ENCODE assay signal across 14 mouse cellular contexts in genomic region chr2:71096170-71096569, GRCm38 (mm10). TPM values are rescaled to one million over a fixed set of nuclear protein-coding genes. Genes with fewer than 3 reads are reported as not detected.
DNase-seq lines count a peak whose midpoint lies in the region; ATAC-seq and TF ChIP-seq lines count a peak whose summit lies in the region.
"Had no signal": no experiment of that assay in that cellular context is flagged by ENCODE, and none has a peak within 500 bp of the region (broad histone marks: within the 10 kb centered on the region; RNA-seq: fewer than 3 reads in every experiment).

No protein-coding gene starts in this region.

- H3K27me3 ChIP-seq in heart, embryonic 13.5 days (replicated peaks): no peaks in the 10 kb centered on the region
- no peaks in the 10 kb centered on the region for H3K27me3 ChIP-seq in heart, embryonic 10.5 days (ENCODE audit: insufficient read depth, poor library complexity, severe bottlenecking)
- no peaks in the 10 kb centered on the region for H3K27me3 ChIP-seq in MEL (ENCODE audit: control insufficient read depth in 1 of 2, insufficient read depth in 2 of 2, low read length in 2 of 2)
- no peaks in the 10 kb centered on the region for H3K27me3 ChIP-seq in liver, postnatal 0 days (ENCODE audit: insufficient read depth, low read length)
- H3K27me3 ChIP-seq: limb, embryonic 13.5 days; midbrain, embryonic 15.5 days had no signal

- peak; percentile 94 for TF ChIP-seq EP300 in MEL (IDR thresholded peaks at IDR 0.05; ENCODE audit: low read depth in 1 of 2, low read length in 2 of 2)
- peak; percentile 52; the same call in 1 of the 2 replicates for TF ChIP-seq EP300 in liver, postnatal 0 days (IDR thresholded peaks at IDR 0.05; ENCODE audit: low read depth)

- intact Hi-C loops in heart, postnatal 10 days (cut with DNase I): no loop called here
- intact Hi-C loops in left cerebral cortex, postnatal 4 days (cut with DNase I): no loop called here

- no peaks in the 10 kb centered on the region for H3K79me2 ChIP-seq in MEL (ENCODE audit: control insufficient read depth, insufficient read depth, low read length, poor library complexity)

- H3K36me3 ChIP-seq in heart, embryonic 13.5 days: peaks cover 28% of the 10 kb centered on the region
- peaks cover 14% of the 10 kb centered on the region; the same call in 1 of the 2 replicates for H3K36me3 ChIP-seq in heart, embryonic 10.5 days
- H3K36me3 ChIP-seq in MEL (ENCODE audit: control insufficient read depth in 1 of 2, insufficient read depth in 2 of 2, low read length in 2 of 2): peaks cover 0 to 16% of the 10 kb centered on the region in 2 experiments; a peak in 2 of 4 replicates
- H3K36me3 ChIP-seq in liver, postnatal 0 days (replicated peaks; ENCODE audit: insufficient read depth, low read length): peaks cover 15% of the 10 kb centered on the region

- peak overlapping the region; percentile 18; the same call in 1 of the 2 replicates for H3K4me2 ChIP-seq in heart, embryonic 13.5 days
- no peak overlapping the region for H3K4me2 ChIP-seq in liver, postnatal 0 days (ENCODE audit: low read depth, low read length)
- H3K4me2 ChIP-seq: limb, embryonic 13.5 days; midbrain, embryonic 15.5 days had no signal

- no peak overlapping the region for H3K4me3 ChIP-seq in heart, embryonic 13.5 days
- no peak overlapping the region for H3K4me3 ChIP-seq in heart, embryonic 10.5 days
- no peak overlapping the region for H3K4me3 ChIP-seq in MEL (ENCODE audit: control insufficient read depth in 1 of 2, insufficient read depth in 1 of 2, low read depth in 2 of 2, low read length in 2 of 2)
- H3K4me3 ChIP-seq in liver, postnatal 0 days (ENCODE audit: low read depth, low read length): no peak overlapping the region
- H3K4me3 ChIP-seq: embryonic facial prominence, embryonic 10.5 days; limb, embryonic 13.5 days; midbrain, embryonic 15.5 days had no signal

- ATAC-seq in heart, embryonic 13.5 days (ENCODE audit: extremely low read depth, insufficient number of reproducible peaks, low FRiP score, low TSS enrichment): no peak
- peak; percentile 62 for ATAC-seq in liver, postnatal 0 days
- ATAC-seq: inflammation-experienced regulatory T-cells, adult 6 months; midbrain, embryonic 15.5 days had no signal

- WGBS in heart, embryonic 13.5 days: 11% methylated on average over 7 of the region's 7 CpGs
- WGBS in heart, embryonic 10.5 days: 9% methylated on average over 7 of the region's 7 CpGs
- 41% methylated on average over 7 of the region's 7 CpGs for WGBS in liver, postnatal 0 days (ENCODE audit: insufficient replicate concordance)

- H3K9me3 ChIP-seq in heart, embryonic 13.5 days: no peaks in the 10 kb centered on the region
- H3K9me3 ChIP-seq in heart, embryonic 10.5 days: no peaks in the 10 kb centered on the region
- no peaks in the 10 kb centered on the region for H3K9me3 ChIP-seq in MEL (replicated peaks; ENCODE audit: insufficient read depth, low read length)
- no peaks in the 10 kb centered on the region for H3K9me3 ChIP-seq in liver, postnatal 0 days (ENCODE audit: low read length)
- H3K9me3 ChIP-seq: embryonic facial prominence, embryonic 10.5 days; limb, embryonic 13.5 days; midbrain, embryonic 15.5 days had no signal

- H3K9ac ChIP-seq in heart, embryonic 13.5 days: no peak overlapping the region
- no peak overlapping the region for H3K9ac ChIP-seq in MEL (ENCODE audit: control insufficient read depth, low read depth, low read length, poor library complexity, severe bottlenecking)
- H3K9ac ChIP-seq in liver, postnatal 0 days (replicated peaks): no peak overlapping the region
- H3K9ac ChIP-seq: limb, embryonic 13.5 days; midbrain, embryonic 15.5 days had no signal

- no peak for DNase-seq in heart, embryonic 10.5 days (ENCODE audit: low spot score)
- DNase-seq in MEL (ENCODE audit: low read depth, low spot score): peak; percentile 94
- DNase-seq in heart, postnatal 10 days: peak; percentile 8
- no peak for DNase-seq in liver, postnatal 0 days
- DNase-seq in left cerebral cortex, postnatal 4 days: no peak
- no peak for DNase-seq in right cerebral cortex, postnatal 14 days
- DNase-seq in kidney, adult 18-20 months: no peak
- DNase-seq: cerebellum, adult 9-11 months; kidney, postnatal 36 days had no signal

- TF ChIP-seq CTCF in MEL (IDR thresholded peaks at IDR 0.05 in 2 of 3, conservative IDR thresholded peaks at IDR 0.05 in 1 of 3; ENCODE audit: control insufficient read depth in 1 of 3, insufficient read depth in 1 of 3, low read depth in 2 of 3, low read length in 3 of 3, poor library complexity in 1 of 3, severe bottlenecking in 1 of 3): no peak
- TF ChIP-seq CTCF in liver, postnatal 0 days (IDR thresholded peaks at IDR 0.05; ENCODE audit: low read depth): no peak

- TF ChIP-seq RAD21 in MEL (IDR thresholded peaks at IDR 0.05; ENCODE audit: low read depth, low read length): no peak

- peaks cover 17% of the 10 kb centered on the region for H3K4me1 ChIP-seq in heart, embryonic 13.5 days
- H3K4me1 ChIP-seq in heart, embryonic 10.5 days: peaks cover 6% of the 10 kb centered on the region; the same call in 1 of the 2 replicates
- H3K4me1 ChIP-seq in MEL (ENCODE audit: control insufficient read depth in 1 of 2, insufficient read depth in 2 of 2, low read length in 2 of 2): peaks cover 0 to 4% of the 10 kb centered on the region in 2 experiments; a peak in 1 of 4 replicates
- H3K4me1 ChIP-seq in liver, postnatal 0 days (ENCODE audit: insufficient read depth): no peaks in the 10 kb centered on the region
- H3K4me1 ChIP-seq: embryonic facial prominence, embryonic 10.5 days; limb, embryonic 13.5 days; midbrain, embryonic 15.5 days had no signal

- peak overlapping the region; percentile 53 for H3K27ac ChIP-seq in heart, embryonic 13.5 days (replicated peaks)
- H3K27ac ChIP-seq in heart, embryonic 10.5 days: no peak overlapping the region
- H3K27ac ChIP-seq in MEL (ENCODE audit: control insufficient read depth, low read depth, low read length): peak overlapping the region; percentile 72
- H3K27ac ChIP-seq in liver, postnatal 0 days (ENCODE audit: low read depth): no peak overlapping the region
- H3K27ac ChIP-seq: embryonic facial prominence, embryonic 10.5 days; limb, embryonic 13.5 days; midbrain, embryonic 15.5 days had no signal

- TF ChIP-seq POLR2A in MEL (IDR thresholded peaks at IDR 0.05; ENCODE audit: control insufficient read depth in 1 of 2, insufficient read depth in 1 of 2, low read depth in 1 of 2, low read length in 2 of 2, poor library complexity in 1 of 2): peak in 1 of 2 experiments; percentile 25; a peak in 1 of 4 replicates

TF ChIP-seq in MEL, 35 proteins besides CTCF, POLR2A, EP300 and RAD21 (continues in another document):
- no peak for TF ChIP-seq KAT2A (conservative IDR thresholded peaks at IDR 0.05; ENCODE audit: low read depth, low read length)
- TF ChIP-seq HCFC1 (IDR thresholded peaks at IDR 0.05; ENCODE audit: low read depth, low read length): peak; percentile 61; the same call in 1 of the 2 replicates
- 0 out of 2 replicates have a peak, but pooled peaks have one; percentile 32 for TF ChIP-seq MYC (IDR thresholded peaks at IDR 0.05; ENCODE audit: low read depth, low read length)
- no peak for TF ChIP-seq NRF1 (IDR thresholded peaks at IDR 0.05; ENCODE audit: insufficient read depth, low read depth, low read length, poor library complexity, severe bottlenecking)
- no peak for TF ChIP-seq MAZ (IDR thresholded peaks at IDR 0.05; ENCODE audit: low read depth, low read length)
- TF ChIP-seq CHD2 (IDR thresholded peaks at IDR 0.05; ENCODE audit: low read length): no peak
- TF ChIP-seq POLR2AphosphoS5 (IDR thresholded peaks at IDR 0.05; ENCODE audit: borderline replicate concordance, low read depth, low read length): no peak
- no peak for TF ChIP-seq SMC3 (IDR thresholded peaks at IDR 0.05; ENCODE audit: low read depth, low read length)
- TF ChIP-seq MYB (IDR thresholded peaks at IDR 0.05; ENCODE audit: low read depth, low read length): no peak
- TF ChIP-seq MEF2A (IDR thresholded peaks at IDR 0.05; ENCODE audit: extremely low read depth, insufficient replicate concordance, low read depth, low read length, poor library complexity, severe bottlenecking): no peak
- TF ChIP-seq ETS1 (IDR thresholded peaks at IDR 0.05; ENCODE audit: low read depth, low read length): peak; percentile 91
- TF ChIP-seq TAL1 (IDR thresholded peaks at IDR 0.05; ENCODE audit: low read length): peak; percentile 85
- 0 out of 2 replicates have a peak, but pooled peaks have one; percentile 32 for TF ChIP-seq TBP (IDR thresholded peaks at IDR 0.05; ENCODE audit: low read depth, low read length)

RNA-seq across cellular contexts. Expression of gene Cybrd1, which starts 21.6 kb away (rescaled TPM):
- polyA plus RNA-seq in heart, embryonic 13.5 days (2015; fragmentation: Nextera tagmentation; extraction: Ambion mirVana): 1.7 TPM in 2 replicates
- 1.2 and 1.9 TPM in 2 replicates for polyA plus RNA-seq in heart, embryonic 10.5 days (2016; fragmentation: Nextera tagmentation; extraction: Ambion mirVana)
- total RNA-seq in MEL (2012; rRNA removed): 0.08 and 0.10 TPM in 2 replicates
- under 1 TPM in 1 of 2 experiments, not detected in 1; 0.21 TPM for polyA plus RNA-seq in MEL (2012; ENCODE audit: insufficient read depth in 1 of 2, insufficient read length in 2 of 2, low read depth in 1 of 2, low replicate concordance in 2 of 2, missing spikeins in 1 of 2)
- 1 to 10 TPM; 1.1 to 1.7 TPM for total RNA-seq in heart, postnatal 10 days (2021)
- 0.20 and 0.22 TPM in 2 replicates for polyA plus RNA-seq in liver, postnatal 0 days (2015; fragmentation: Nextera tagmentation; extraction: Ambion mirVana)
- total RNA-seq in left cerebral cortex, postnatal 4 days (2021): 1 to 10 TPM; 5.4 to 7.6 TPM

RNA-seq across cellular contexts. Expression of gene Mettl8, which starts 40.8 kb away (rescaled TPM):
- 9.4 and 9.8 TPM in 2 replicates for polyA plus RNA-seq in heart, embryonic 13.5 days (2015; fragmentation: Nextera tagmentation; extraction: Ambion mirVana)
- polyA plus RNA-seq in heart, embryonic 10.5 days (2016; fragmentation: Nextera tagmentation; extraction: Ambion mirVana): 14.6 and 15.7 TPM in 2 replicates
- 19.3 and 21.7 TPM in 2 replicates for total RNA-seq in MEL (2012; rRNA removed)
- 10 to 100 TPM in 1 of 2 experiments, not detected in 1; 20.0 TPM for polyA plus RNA-seq in MEL (2012; ENCODE audit: insufficient read depth in 1 of 2, insufficient read length in 2 of 2, low read depth in 1 of 2, low replicate concordance in 2 of 2, missing spikeins in 1 of 2)
- total RNA-seq in heart, postnatal 10 days (2021): 1 to 10 TPM; 4.6 to 5.1 TPM
- polyA plus RNA-seq in liver, postnatal 0 days (2015; fragmentation: Nextera tagmentation; extraction: Ambion mirVana): 3.8 and 4.0 TPM in 2 replicates
- 10 to 100 TPM; 14.8 to 15.5 TPM for total RNA-seq in left cerebral cortex, postnatal 4 days (2021)

RNA-seq across cellular contexts. Expression of gene Dcaf17, which starts 41.0 kb away (rescaled TPM):
- polyA plus RNA-seq in heart, embryonic 13.5 days (2015; fragmentation: Nextera tagmentation; extraction: Ambion mirVana): 17.7 and 18.7 TPM in 2 replicates
- polyA plus RNA-seq in heart, embryonic 10.5 days (2016; fragmentation: Nextera tagmentation; extraction: Ambion mirVana): 24.9 and 25.8 TPM in 2 replicates
- 15.1 and 16.3 TPM in 2 replicates for total RNA-seq in MEL (2012; rRNA removed)
- 10 to 100 TPM in 1 of 2 experiments, not detected in 1; 16.3 TPM for polyA plus RNA-seq in MEL (2012; ENCODE audit: insufficient read depth in 1 of 2, insufficient read length in 2 of 2, low read depth in 1 of 2, low replicate concordance in 2 of 2, missing spikeins in 1 of 2)
- total RNA-seq in heart, postnatal 10 days (2021): 1 to 10 TPM; 6.0 to 6.9 TPM
- polyA plus RNA-seq in liver, postnatal 0 days (2015; fragmentation: Nextera tagmentation; extraction: Ambion mirVana): 10.8 and 11.8 TPM in 2 replicates
- 10 to 100 TPM; 22.7 to 24.8 TPM for total RNA-seq in left cerebral cortex, postnatal 4 days (2021)

Comparison
In these comparisons a context has a peak if more than half of its experiments do, and no peak if none do; other contexts are left out.
1. H3K27ac ChIP-seq: peak in heart, embryonic 13.5 days (single experiment) and MEL (single experiment); none in heart, embryonic 10.5 days (single experiment) and liver, postnatal 0 days (single experiment).
2. DNase-seq: peak in MEL (single experiment) and heart, postnatal 10 days (2 of 2); none in heart, embryonic 10.5 days (single experiment), liver, postnatal 0 days (single experiment), left cerebral cortex, postnatal 4 days (single experiment), right cerebral cortex, postnatal 14 days (single experiment) and kidney, adult 18-20 months (single experiment).